Mouse (Mus musculus) limb, embryonic 15.5 days (tissue): ENCODE measurements around the gene Hoxc6. TPM values are rescaled to one million over a fixed set of nuclear protein-coding genes. Genes with fewer than 3 reads are reported as not detected.
A peak's percentile ranks its signal among the peaks of the same experiment; 100 is the strongest.

Experiments used
- ATAC-seq: fragments of 200-750 bp; cut with Nextera tagmentation; 2 replicates; pipeline ENCODE4 v1.8.0; 2017; ENCODE audit warnings: low read depth, moderate TSS enrichment; ENCODE audit not compliant: insufficient number of reproducible peaks, low FRiP score, low TSS enrichment
- H3K27ac ChIP-seq: fragments of 300-500 bp; sonication (generic); 2 replicates; pipeline ENCODE4 v1.5.1; 2015; ENCODE audit warnings: moderate library complexity, mild to moderate bottlenecking, inconsistent platforms
- H3K27me3 ChIP-seq: fragments of 300-500 bp; sonication (generic); 2 replicates; pipeline ENCODE4 v1.6.1; 2015; ENCODE audit warnings: inconsistent platforms
- H3K36me3 ChIP-seq: fragments of 300-500 bp; sonication (generic); 2 replicates; pipeline ENCODE4 v1.6.1; 2015; ENCODE audit warnings: inconsistent platforms
- H3K4me1 ChIP-seq: fragments of 300-500 bp; sonication (generic); 2 replicates; pipeline ENCODE4 v1.6.1; 2015; ENCODE audit warnings: inconsistent platforms
- H3K4me2 ChIP-seq: fragments of 300-500 bp; sonication (generic); 2 replicates; pipeline ENCODE4 v1.6.1; 2015; ENCODE audit warnings: mild to moderate bottlenecking, inconsistent platforms
- H3K4me3 ChIP-seq: fragments of 300-500 bp; sonication (generic); 2 replicates; pipeline ENCODE4 v1.5.1; 2015; ENCODE audit warnings: mild to moderate bottlenecking, inconsistent platforms
- H3K9ac ChIP-seq: fragments of 300-500 bp; sonication (generic); 2 replicates; pipeline ENCODE4 v1.6.1; 2015; ENCODE audit warnings: inconsistent platforms
- H3K9me3 ChIP-seq: fragments of 300-500 bp; sonication (generic); 2 replicates; pipeline ENCODE4 v1.6.1; 2016; ENCODE audit warnings: inconsistent platforms
- WGBS: fragments of 180-500 bp; shearing (Covaris S2); methylation state at CpG from one replicate; pipeline ENCODE4 v1.1.7; 2015; 5-methylcytosine and 5-hydroxymethylcytosine counted together
- polyA plus RNA-seq: library from polyadenylated mRNA; unstranded; fragments of >200 nt; fragmentation: Nextera tagmentation; extraction: Ambion mirVana; gene quantifications from 2 replicates; pipeline ENCODE4 v1.2.1, GENCODE M21; 2015

Gene Hoxc6
- polyA plus RNA-seq, 1 experiment from 2014 or later: 1.7 TPM

DNA sequence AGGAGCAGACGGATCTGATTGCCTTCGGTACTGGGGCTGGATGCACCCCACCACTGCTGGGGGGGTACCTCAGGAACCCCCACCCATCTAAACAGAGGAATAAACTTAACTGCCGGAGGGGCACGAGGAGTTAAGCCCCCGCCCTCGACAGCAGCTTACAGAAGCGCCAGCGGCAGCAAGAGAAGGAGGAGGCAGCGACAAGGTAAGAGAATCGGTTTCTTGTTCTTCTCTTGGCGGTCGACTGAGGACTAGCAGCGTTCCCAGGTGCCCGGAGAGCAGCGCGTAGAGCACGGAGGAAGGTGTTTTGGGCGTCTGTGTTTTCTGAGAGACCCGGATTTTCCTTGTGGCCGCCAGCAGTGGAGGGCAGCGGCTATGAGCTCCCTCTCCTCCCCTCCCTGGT, 25.8 kb upstream of the Hoxc6 start:
- Histone ChIP-seq H3K9me3 (no peaks in the 10 kb centered on the region), H3K4me3 (peak overlapping the region; percentile 17), H3K27ac (no peak overlapping the region; the same call in 1 of the 2 replicates), H3K9ac (no peak overlapping the region), H3K4me2 (peak overlapping the region; percentile 29; the same call in 1 of the 2 replicates), H3K27me3 (peaks cover 93% of the 10 kb centered on the region), H3K36me3 (no peaks in the 10 kb centered on the region), H3K4me1 (peaks cover 19% of the 10 kb centered on the region)
- WGBS: 6% methylated on average over 21 of the region's 21 CpGs
- no peak for ATAC-seq

DNA sequence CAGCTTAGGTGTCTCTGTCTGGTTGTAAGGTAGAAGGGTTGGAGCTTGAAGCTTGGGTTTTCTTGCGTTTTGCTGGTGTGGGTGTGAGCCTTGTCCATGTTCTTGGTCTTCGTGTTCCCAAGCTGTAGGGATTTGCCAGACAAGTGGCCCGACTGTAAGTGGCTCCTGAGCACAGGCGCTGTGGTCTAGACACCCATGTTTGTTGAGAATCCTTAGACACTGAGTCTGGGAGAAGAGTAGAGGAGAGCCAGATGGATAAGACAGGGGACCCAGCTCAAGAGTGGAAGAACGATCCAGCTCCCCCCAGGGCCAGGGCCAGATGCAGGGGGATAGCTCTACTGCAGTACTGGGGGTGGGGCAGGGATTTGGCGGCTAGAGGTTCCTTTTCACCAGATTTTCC, 25.3 kb upstream of the Hoxc6 start:
- no peaks in the 10 kb centered on the region for H3K9me3 ChIP-seq
- H3K36me3 ChIP-seq: no peaks in the 10 kb centered on the region
- no peak overlapping the region for H3K27ac ChIP-seq
- no peak for ATAC-seq
- peaks cover 22% of the 10 kb centered on the region for H3K4me1 ChIP-seq
- H3K9ac ChIP-seq: no peak overlapping the region
- WGBS: 11% methylated on average over 6 of the region's 6 CpGs
- H3K4me3 ChIP-seq: peak overlapping the region; percentile 17; the same call in 1 of the 2 replicates
- peaks cover 93% of the 10 kb centered on the region for H3K27me3 ChIP-seq
- peak overlapping the region; percentile 29; the same call in 1 of the 2 replicates for H3K4me2 ChIP-seq

DNA sequence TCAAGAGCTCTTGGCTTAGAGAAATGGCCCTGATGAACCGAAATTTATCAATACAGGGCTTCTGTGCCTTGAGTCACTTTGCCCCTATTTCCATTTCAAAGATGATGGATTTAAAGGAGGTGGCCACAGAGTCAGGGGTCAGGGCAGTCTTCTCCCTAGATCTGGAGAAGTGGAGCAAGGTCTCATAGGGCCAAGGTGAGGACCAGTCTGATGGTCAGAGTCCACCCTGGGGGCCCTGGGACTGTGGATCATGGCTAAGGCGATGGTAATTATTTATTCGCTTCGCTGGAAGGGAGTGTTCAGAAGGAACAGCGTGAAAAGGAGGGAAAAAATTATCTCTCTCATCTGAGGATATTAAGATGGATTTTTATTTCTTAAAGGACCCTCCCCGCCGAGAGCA, 23.0 kb upstream of the Hoxc6 start:
- peaks cover 22% of the 10 kb centered on the region for H3K4me1 ChIP-seq
- 13% methylated on average over 7 of the region's 7 CpGs for WGBS

DNA sequence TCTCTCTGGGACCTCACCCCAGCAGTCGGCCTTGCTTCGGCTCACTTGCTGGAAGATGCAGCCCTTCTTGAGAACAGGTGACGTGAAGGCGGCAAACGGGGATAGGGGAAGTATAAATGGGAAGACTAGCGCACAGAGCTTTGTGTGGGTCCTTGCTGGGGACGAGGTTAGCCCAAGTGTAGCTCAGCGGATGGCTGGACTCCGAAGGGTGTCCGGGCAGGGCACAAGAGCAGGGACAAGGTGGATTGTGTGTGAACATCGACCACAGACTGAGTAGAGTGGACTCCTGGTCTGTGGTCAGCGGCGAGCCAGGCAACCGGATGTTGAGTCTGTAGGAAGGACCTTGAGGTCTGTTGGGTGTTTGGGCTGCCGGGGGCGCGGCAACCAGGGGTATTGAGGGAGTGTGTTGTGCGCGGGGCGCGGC, 22.4 kb upstream of the Hoxc6 start:
- ATAC-seq: no peak
- Histone ChIP-seq H3K4me3 (peak overlapping the region; percentile 28), H3K27ac (no peak overlapping the region), H3K4me1 (peaks cover 25% of the 10 kb centered on the region), H3K27me3 (peaks cover 97% of the 10 kb centered on the region), H3K9ac (no peak overlapping the region), H3K4me2 (peak overlapping the region; percentile 39), H3K36me3 (no peaks in the 10 kb centered on the region), H3K9me3 (no peaks in the 10 kb centered on the region)
- 4% methylated on average over 21 of the region's 21 CpGs for WGBS

More for the DNA sequence above, 23.0 kb upstream of the Hoxc6 start:
- Histone ChIP-seq H3K4me3 (no peak overlapping the region), H3K36me3 (no peaks in the 10 kb centered on the region), H3K27ac (no peak overlapping the region), H3K4me2 (peak overlapping the region; percentile 39; the same call in 1 of the 2 replicates), H3K27me3 (peaks cover 97% of the 10 kb centered on the region), H3K9ac (no peak overlapping the region), H3K9me3 (no peaks in the 10 kb centered on the region)
- ATAC-seq: no peak

DNA sequence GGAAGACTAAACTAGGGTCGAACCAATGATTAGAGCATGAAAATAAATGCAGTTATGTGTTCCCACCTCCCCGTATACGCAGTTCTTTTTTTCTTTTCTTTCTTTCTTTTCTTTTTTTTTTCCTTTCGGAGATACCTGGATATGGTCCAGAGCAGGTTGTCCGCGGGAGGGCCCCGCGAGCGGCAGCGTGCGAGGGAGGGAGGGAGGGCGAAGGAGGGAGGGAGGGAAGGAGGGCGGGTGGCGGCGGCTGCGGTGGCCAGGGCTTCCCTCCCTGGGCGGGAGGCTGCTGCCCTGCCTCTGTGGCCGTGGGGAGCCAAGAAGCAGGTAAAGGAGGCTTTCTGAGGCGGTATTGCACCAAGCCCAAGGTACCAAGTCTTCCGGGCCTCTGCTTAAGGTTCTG, 21.9 kb upstream of the Hoxc6 start, which contains the start of gene Hoxc9:
TSS of gene Hoxc9 (plus strand) at position 269 of the 400 bp plus-strand sequence.
- Histone ChIP-seq H3K4me3 (peak within 1 kb of the TSS; percentile 28), H3K27me3 (peaks cover 97% of the 10 kb centered on the region), H3K9me3 (no peaks in the 10 kb centered on the region), H3K27ac (peak within 1 kb of the TSS; percentile 29; the same call in 1 of the 2 replicates), H3K4me2 (peak within 1 kb of the TSS; percentile 39), H3K36me3 (no peaks in the 10 kb centered on the region), H3K4me1 (peaks cover 29% of the 10 kb centered on the region), H3K9ac (no peak within 1 kb of the TSS)
- 5% methylated on average over 20 of the region's 20 CpGs for WGBS
- no peak for ATAC-seq

DNA sequence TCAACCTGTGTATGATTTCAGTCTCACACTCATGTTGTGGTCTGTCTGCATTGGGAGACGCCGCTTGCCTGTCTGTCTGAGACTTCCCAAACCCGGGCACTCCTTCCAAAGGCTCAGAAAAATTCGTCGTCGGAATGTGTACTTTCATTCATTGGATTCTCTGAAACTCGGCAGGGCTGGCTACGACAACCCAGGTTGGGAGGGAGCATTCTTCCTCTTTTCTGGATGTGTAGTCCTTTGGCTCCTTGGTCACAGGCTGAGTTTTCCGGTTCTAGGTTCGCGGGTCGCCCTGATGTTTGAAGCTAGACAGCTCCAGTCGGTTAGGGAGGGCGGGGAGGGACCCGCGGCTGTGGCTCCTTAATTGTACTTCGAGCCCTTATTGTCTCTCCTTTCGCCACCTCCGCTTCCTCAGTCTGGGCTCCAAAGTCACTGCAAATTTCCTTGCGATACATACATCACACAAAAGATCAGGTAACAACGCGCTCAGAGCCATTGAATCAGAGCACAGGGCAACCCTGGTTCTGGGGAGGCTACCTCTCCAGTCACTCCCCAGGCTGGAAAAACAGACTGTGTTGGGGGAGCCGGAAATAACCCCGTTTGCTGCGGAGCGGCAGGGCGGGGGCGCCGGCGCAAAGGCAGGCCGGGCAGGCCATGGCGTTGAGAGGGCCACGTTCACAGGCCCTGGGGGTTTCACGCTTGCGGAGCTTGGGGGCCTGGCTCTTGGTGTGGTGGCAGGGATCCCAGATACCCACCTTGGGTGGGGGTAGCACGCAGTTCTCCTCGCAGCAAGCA, 21.2 kb upstream of the Hoxc6 start:
- peak overlapping the region; percentile 28 for H3K4me3 ChIP-seq

DNA sequence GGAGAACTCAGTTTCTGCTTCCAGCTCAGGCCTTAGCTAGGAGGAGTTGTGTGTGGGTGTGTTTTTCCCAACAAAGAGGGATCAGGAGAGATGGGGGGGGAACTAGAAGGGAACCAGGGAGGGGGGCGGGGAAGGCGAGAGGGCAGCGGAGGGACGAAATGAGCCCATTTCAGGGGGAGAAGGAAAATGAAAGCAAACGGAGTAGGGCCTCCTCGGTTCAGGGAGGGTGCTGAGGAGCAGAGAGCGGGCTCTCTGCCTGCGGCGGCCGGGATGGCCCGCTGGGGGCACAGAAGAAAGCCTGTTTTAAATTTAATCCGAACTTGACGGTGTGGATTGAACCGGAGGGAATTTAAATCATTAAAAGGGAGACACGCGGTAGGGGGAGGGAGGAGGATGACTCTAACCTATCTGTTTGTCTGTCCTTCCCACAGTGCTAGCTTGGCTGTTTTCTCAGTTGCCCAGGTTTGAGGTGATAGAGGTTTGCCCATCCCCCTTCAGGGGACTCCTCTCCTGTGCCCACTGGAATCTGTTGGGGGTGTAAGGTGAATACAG, 20.6 kb upstream of the Hoxc6 start:
- peak overlapping the region; percentile 39 for H3K4me2 ChIP-seq
- peaks cover 97% of the 10 kb centered on the region for H3K27me3 ChIP-seq
- WGBS: 8% methylated on average over 15 of the region's 16 CpGs
- H3K9me3 ChIP-seq: no peaks in the 10 kb centered on the region
- H3K4me1 ChIP-seq: peaks cover 42% of the 10 kb centered on the region
- no peaks in the 10 kb centered on the region for H3K36me3 ChIP-seq
- H3K9ac ChIP-seq: peak overlapping the region; percentile 14; the same call in 1 of the 2 replicates
- H3K27ac ChIP-seq: peak overlapping the region; percentile 29; the same call in 1 of the 2 replicates
- no peak for ATAC-seq
- peak overlapping the region; percentile 28 for H3K4me3 ChIP-seq

More for the DNA sequence above, 21.2 kb upstream of the Hoxc6 start:
- peaks cover 97% of the 10 kb centered on the region for H3K27me3 ChIP-seq
- peaks cover 35% of the 10 kb centered on the region for H3K4me1 ChIP-seq
- no peaks in the 10 kb centered on the region for H3K36me3 ChIP-seq
- ATAC-seq: no peak
- H3K4me2 ChIP-seq: peak overlapping the region; percentile 39
- no peak overlapping the region for H3K9ac ChIP-seq
- H3K27ac ChIP-seq: peak overlapping the region; percentile 29; the same call in 1 of the 2 replicates
- no peaks in the 10 kb centered on the region for H3K9me3 ChIP-seq
- WGBS: 4% methylated on average over 37 of the region's 37 CpGs

DNA sequence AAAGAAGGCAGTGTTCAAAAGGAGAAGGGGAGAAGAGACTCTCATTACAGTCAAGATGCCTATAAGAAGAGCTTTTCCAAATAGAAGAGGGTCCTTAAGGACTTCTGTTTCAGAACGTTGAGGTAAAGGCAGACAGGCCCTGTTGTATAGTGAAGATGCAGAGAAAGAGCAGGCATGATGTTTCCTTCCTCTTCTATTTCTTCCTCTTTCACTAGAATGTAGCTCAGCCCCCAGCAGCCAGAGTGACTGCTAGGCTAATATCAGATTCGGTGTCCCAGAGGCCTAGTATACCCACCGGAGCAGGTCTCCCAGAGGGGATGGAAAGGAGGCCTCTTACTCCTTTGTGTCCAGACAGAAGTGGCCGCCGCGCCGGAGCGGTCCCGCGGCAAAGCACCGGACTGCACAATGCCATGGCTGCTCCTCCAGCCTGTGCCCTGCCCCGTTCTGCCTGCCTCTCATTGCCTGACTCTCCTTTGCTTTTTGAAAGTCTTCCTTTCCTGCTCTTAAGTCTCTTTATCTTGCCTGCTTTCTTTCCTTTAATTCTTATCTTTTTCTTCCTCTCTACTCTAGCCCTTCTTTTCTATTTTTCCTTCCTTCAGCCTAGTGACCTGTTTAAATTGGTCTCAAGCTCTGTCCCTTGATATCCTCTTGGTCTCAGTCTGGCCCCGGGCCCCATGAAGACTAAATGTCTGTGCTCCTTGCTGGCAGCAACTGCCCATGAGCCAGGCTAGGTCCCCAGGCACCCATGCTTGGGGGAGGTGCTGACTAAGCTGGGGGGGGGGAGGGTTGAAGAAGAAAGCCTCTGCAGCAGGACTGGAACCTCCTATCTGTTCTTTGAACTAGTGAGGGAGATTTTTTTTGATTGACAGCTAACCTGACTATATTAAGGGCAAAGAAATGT, 19.2 kb upstream of the Hoxc6 start:
- no peak for ATAC-seq
- Histone ChIP-seq H3K9ac (no peak overlapping the region), H3K27ac (no peak overlapping the region)

DNA sequence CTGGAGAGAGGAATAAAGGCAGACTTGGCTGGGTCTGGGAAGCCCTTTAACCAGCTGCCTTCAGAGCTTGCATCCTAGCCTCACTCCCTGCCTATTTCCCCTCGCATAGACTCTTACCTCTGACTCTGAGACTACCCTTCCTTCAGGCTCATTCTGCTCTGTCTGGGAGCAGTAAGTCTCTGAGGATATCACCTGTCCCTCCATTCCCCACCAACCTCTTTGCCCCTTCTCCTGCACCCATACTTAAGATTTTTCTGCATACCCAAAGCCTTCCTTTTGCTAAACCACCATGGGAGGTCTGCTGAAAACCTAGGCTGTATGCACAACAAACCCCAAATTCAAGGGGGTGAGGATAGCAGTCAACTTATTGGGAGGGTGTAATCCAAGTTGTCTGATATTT, 18.1 kb upstream of the Hoxc6 start:
- Histone ChIP-seq H3K4me2 (0 out of 2 replicates have a peak overlapping the region, but pooled peaks have one; percentile 69), H3K9me3 (no peaks in the 10 kb centered on the region), H3K4me1 (peaks cover 41% of the 10 kb centered on the region), H3K27ac (no peak overlapping the region), H3K36me3 (no peaks in the 10 kb centered on the region), H3K27me3 (peaks cover 93% of the 10 kb centered on the region), H3K9ac (no peak overlapping the region), H3K4me3 (no peak overlapping the region)
- WGBS: 8% methylated on average over 1 of the region's 1 CpGs
- ATAC-seq: no peak

More for the DNA sequence above, 19.2 kb upstream of the Hoxc6 start:
- Histone ChIP-seq H3K27me3 (peaks cover 95% of the 10 kb centered on the region), H3K4me3 (no peak overlapping the region), H3K4me2 (no peak overlapping the region), H3K9me3 (no peaks in the 10 kb centered on the region), H3K36me3 (no peaks in the 10 kb centered on the region), H3K4me1 (peaks cover 41% of the 10 kb centered on the region)
- 15% methylated on average over 13 of the region's 13 CpGs for WGBS

DNA sequence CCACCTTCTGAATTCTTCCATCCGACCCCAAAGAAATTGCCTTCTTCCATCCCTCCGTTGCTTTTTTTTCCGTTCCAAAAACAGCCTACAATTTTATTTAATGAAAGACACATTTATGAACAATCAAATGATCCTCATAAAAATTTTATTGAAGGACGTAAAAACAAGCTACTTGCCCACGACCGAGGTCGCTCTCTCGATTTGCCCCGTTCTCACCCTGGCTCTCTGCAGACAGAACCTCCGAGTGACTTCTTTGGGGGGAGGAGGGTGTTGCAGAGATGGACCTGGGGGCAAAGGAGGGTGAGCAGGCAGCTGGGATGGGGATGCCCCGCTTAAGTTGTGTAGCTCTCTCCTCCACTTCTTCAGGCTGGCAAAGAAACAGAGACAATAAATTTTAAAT, 17.7 kb upstream of the Hoxc6 start:
- 5% methylated on average over 11 of the region's 11 CpGs for WGBS
- Histone ChIP-seq H3K4me3 (peak overlapping the region; percentile 46; the same call in 1 of the 2 replicates), H3K4me2 (peak overlapping the region; percentile 69; the same call in 1 of the 2 replicates), H3K9me3 (no peaks in the 10 kb centered on the region), H3K36me3 (no peaks in the 10 kb centered on the region), H3K9ac (no peak overlapping the region), H3K4me1 (peaks cover 41% of the 10 kb centered on the region), H3K27me3 (peaks cover 93% of the 10 kb centered on the region), H3K27ac (no peak overlapping the region)
- ATAC-seq: no peak

DNA sequence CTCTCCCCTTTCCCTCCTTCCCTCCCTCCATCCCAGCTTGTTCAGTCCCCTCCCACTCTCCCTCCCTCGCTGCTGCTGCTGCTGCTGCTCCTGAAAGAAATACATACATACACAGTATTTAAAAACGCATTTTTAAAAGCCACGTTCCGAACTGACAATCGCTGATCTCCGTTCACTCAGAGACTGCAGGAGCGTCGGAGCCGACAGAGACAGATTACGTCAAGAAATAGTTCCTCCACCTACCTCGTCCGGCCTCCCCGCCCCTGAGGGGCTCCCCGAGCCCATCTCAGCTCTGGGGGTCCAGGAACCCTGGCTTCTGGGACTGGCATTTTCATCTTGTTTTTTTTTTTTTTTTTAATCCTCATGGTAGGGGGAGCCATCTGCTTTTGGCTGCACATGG, 17.1 kb upstream of the Hoxc6 start:
- no peaks in the 10 kb centered on the region for H3K36me3 ChIP-seq
- H3K27ac ChIP-seq: peak overlapping the region; percentile 50; the same call in 1 of the 2 replicates
- ATAC-seq: no peak
- peaks cover 93% of the 10 kb centered on the region for H3K27me3 ChIP-seq
- WGBS: under 1% methylated on average over 14 of the region's 14 CpGs
- H3K4me1 ChIP-seq: peaks cover 36% of the 10 kb centered on the region
- H3K4me2 ChIP-seq: peak overlapping the region; percentile 69
- H3K9me3 ChIP-seq: no peaks in the 10 kb centered on the region
- peak overlapping the region; percentile 46 for H3K4me3 ChIP-seq
- H3K9ac ChIP-seq: no peak overlapping the region
